In the genomic region with DNA sequence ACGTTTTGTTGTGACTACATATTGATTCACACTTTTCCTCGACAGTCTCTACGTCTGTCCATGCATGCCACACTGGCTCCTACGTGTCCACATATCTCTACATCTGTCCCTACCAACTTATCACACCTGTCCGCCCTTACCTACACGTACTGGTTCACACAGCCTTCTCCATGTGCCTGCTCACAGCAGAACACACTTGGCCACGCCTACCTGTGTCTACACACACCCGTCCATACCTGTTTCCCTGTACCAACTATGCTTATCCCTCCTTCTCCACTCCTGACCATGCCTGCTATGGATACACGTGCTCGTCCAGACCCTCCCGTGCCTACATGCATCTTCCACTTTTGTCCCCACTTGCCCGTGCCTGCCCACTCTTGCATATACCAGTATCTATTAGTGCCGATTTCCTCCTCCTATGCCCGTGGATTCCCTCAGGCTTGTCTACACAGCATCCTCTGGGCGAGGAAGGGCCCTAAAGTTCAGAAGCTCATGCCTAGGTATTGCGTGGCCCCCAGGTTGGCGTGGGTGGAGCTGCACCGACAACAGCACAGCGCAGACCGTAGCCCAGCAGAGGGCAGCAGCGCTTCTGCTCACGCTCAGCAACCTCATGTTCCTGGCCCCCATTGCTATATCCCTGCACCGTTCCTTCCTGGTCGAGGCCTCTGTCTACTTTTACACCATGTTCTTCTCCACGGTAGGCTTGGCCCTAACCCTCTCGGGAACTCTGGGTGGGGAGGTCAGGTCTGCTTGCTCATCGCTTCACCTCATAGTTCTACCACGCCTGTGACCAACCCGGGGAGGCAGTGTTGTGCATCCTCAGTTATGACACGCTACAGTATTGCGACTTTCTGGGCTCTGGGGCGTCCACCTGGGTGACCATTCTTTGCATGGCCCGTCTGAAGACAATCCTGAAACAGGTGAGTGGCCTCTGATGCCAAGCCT, we compare ENCODE assay signal across 7 mouse cellular contexts. TPM values are rescaled to one million over a fixed set of nuclear protein-coding genes. Genes with fewer than 3 reads are reported as not detected.
DNase-seq lines count a peak whose midpoint lies in the region; ATAC-seq and TF ChIP-seq lines count a peak whose summit lies in the region.

No protein-coding gene starts in this region.

- H3K4me3 ChIP-seq in C2C12 (ENCODE audit: insufficient read depth, poor library complexity, severe bottlenecking): no peak overlapping the region
- H3K4me3 ChIP-seq in forebrain, embryonic 16.5 days (replicated peaks; ENCODE audit: low read length): no peak overlapping the region
- H3K4me3 ChIP-seq in lung, embryonic 16.5 days (ENCODE audit: low read length): no peak overlapping the region

- peaks cover 11% of the 10 kb centered on the region for H3K4me1 ChIP-seq in forebrain, embryonic 16.5 days (replicated peaks; ENCODE audit: control insufficient read depth, insufficient read depth, low read length)
- peaks cover 13% of the 10 kb centered on the region for H3K4me1 ChIP-seq in lung, embryonic 16.5 days (replicated peaks; ENCODE audit: control insufficient read depth, insufficient read depth, low read length)

- peak; percentile 85 for DNase-seq in 416B (ENCODE audit: low read depth)
- peak; percentile 55 for DNase-seq in c-Kit-positive CD71-positive TER-119-negative erythroid progenitor cells, embryonic 14.5 days (ENCODE audit: low read depth)
- peak; percentile 45 to 83 for DNase-seq in kidney, postnatal 36 days
- peak; percentile 74 for DNase-seq in retina, postnatal 1 day

- H3ac ChIP-seq in C2C12 (ENCODE audit: control insufficient read depth, insufficient read length, low read depth): no peak overlapping the region

- peak; percentile 98 for TF ChIP-seq CTCF in C2C12 (IDR thresholded peaks at IDR 0.05; ENCODE audit: control insufficient read depth, insufficient read depth, insufficient read length)

- H3K27me3 ChIP-seq in C2C12 (ENCODE audit: control insufficient read depth, insufficient read depth, insufficient read length): peaks cover 27% of the 10 kb centered on the region
- H3K27me3 ChIP-seq in forebrain, embryonic 16.5 days (replicated peaks; ENCODE audit: control insufficient read depth, insufficient read depth, low read length): peaks cover 11% of the 10 kb centered on the region
- H3K27me3 ChIP-seq in lung, embryonic 16.5 days (ENCODE audit: control insufficient read depth, insufficient read depth, low read depth, low read length): peaks cover 20% of the 10 kb centered on the region

- no peaks in the 10 kb centered on the region for H3K9me3 ChIP-seq in forebrain, embryonic 16.5 days (ENCODE audit: control insufficient read depth, low read length)
- H3K9me3 ChIP-seq in lung, embryonic 16.5 days (ENCODE audit: control insufficient read depth, low read length): no peaks in the 10 kb centered on the region

- peaks cover 18% of the 10 kb centered on the region for H3K79me2 ChIP-seq in C2C12 (ENCODE audit: control insufficient read depth, insufficient read depth)

- H3K9ac ChIP-seq in forebrain, embryonic 16.5 days (replicated peaks; ENCODE audit: low read depth, low read length): no peak overlapping the region
- H3K9ac ChIP-seq in lung, embryonic 16.5 days (ENCODE audit: low read length): no peak overlapping the region

- peak; percentile 37; the same call in 1 of the 2 replicates for ATAC-seq in forebrain, embryonic 16.5 days
- peak; percentile 49 for ATAC-seq in lung, embryonic 16.5 days (ENCODE audit: low read depth)

- no peaks in the 10 kb centered on the region for H3K36me3 ChIP-seq in C2C12 (ENCODE audit: control insufficient read depth, insufficient read depth)
- H3K36me3 ChIP-seq in forebrain, embryonic 16.5 days (ENCODE audit: control insufficient read depth, insufficient read depth): no peaks in the 10 kb centered on the region
- no peaks in the 10 kb centered on the region for H3K36me3 ChIP-seq in lung, embryonic 16.5 days (ENCODE audit: control insufficient read depth, insufficient read depth, low read length)

- H3K27ac ChIP-seq in forebrain, embryonic 16.5 days (ENCODE audit: low read length): no peak overlapping the region
- H3K27ac ChIP-seq in lung, embryonic 16.5 days (ENCODE audit: low read length): no peak overlapping the region

- peaks cover 16% of the 10 kb centered on the region for H3K79me3 ChIP-seq in C2C12 (ENCODE audit: low read depth)

- WGBS in forebrain, embryonic 16.5 days: 47% methylated on average over 33 of the region's 33 CpGs
- 40% methylated on average over 33 of the region's 33 CpGs for WGBS in lung, embryonic 16.5 days

- no peak overlapping the region for H3K4me2 ChIP-seq in forebrain, embryonic 16.5 days (ENCODE audit: low read length)
- H3K4me2 ChIP-seq in lung, embryonic 16.5 days (ENCODE audit: low read depth, low read length): no peak overlapping the region

TF ChIP-seq in C2C12, 6 proteins besides CTCF, POLR2A, EP300 and RAD21:
- no peak for TF ChIP-seq MYOG (IDR thresholded peaks at IDR 0.05; ENCODE audit: control insufficient read depth, extremely low read depth, insufficient read length)
- TF ChIP-seq MAX (IDR thresholded peaks at IDR 0.05): no peak
- no peak for TF ChIP-seq FOSL1 (IDR thresholded peaks at IDR 0.05; ENCODE audit: insufficient read depth, low read length, poor library complexity, severe bottlenecking)
- TF ChIP-seq USF1 (IDR thresholded peaks at IDR 0.05; ENCODE audit: low read depth): no peak
- TF ChIP-seq CEBPB (IDR thresholded peaks at IDR 0.05; ENCODE audit: low read depth): no peak
- TF ChIP-seq MYOD1 (IDR thresholded peaks at IDR 0.05; ENCODE audit: control insufficient read depth, insufficient read length, low read depth): no peak

RNA-seq across cellular contexts. Expression of gene Mrpl28, which starts 3.3 kb away (rescaled TPM):
- 169 TPM for polyA plus RNA-seq in C2C12 (2012; fragmentation: generic; extraction: Trizol)
- polyA plus RNA-seq in forebrain, embryonic 16.5 days (2015; fragmentation: Nextera tagmentation; extraction: Ambion mirVana): 192 and 202 TPM in 2 replicates
- polyA plus RNA-seq in lung, embryonic 16.5 days (2015; fragmentation: Nextera tagmentation; extraction: Ambion mirVana): 188 and 194 TPM in 2 replicates

RNA-seq across cellular contexts. Expression of gene Tmem8, which starts 6.9 kb away (rescaled TPM):
- 1.5 TPM for polyA plus RNA-seq in C2C12 (2012; fragmentation: generic; extraction: Trizol)
- polyA plus RNA-seq in forebrain, embryonic 16.5 days (2015; fragmentation: Nextera tagmentation; extraction: Ambion mirVana): 2.0 TPM in 2 replicates
- polyA plus RNA-seq in lung, embryonic 16.5 days (2015; fragmentation: Nextera tagmentation; extraction: Ambion mirVana): 2.2 and 3.0 TPM in 2 replicates

RNA-seq across cellular contexts. Expression of gene Axin1, which starts 18.4 kb away (rescaled TPM):
- polyA plus RNA-seq in C2C12 (2012; fragmentation: generic; extraction: Trizol): 32.1 TPM
- 7.6 and 8.3 TPM in 2 replicates for polyA plus RNA-seq in forebrain, embryonic 16.5 days (2015; fragmentation: Nextera tagmentation; extraction: Ambion mirVana)
- polyA plus RNA-seq in lung, embryonic 16.5 days (2015; fragmentation: Nextera tagmentation; extraction: Ambion mirVana): 6.9 and 7.4 TPM in 2 replicates

RNA-seq across cellular contexts. Expression of gene Nme4, which starts 24.6 kb away (rescaled TPM):
- 34.0 TPM for polyA plus RNA-seq in C2C12 (2012; fragmentation: generic; extraction: Trizol)
- 27.4 and 35.3 TPM in 2 replicates for polyA plus RNA-seq in forebrain, embryonic 16.5 days (2015; fragmentation: Nextera tagmentation; extraction: Ambion mirVana)
- 68.3 and 69.7 TPM in 2 replicates for polyA plus RNA-seq in lung, embryonic 16.5 days (2015; fragmentation: Nextera tagmentation; extraction: Ambion mirVana)

RNA-seq across cellular contexts. Expression of gene Decr2, which starts 29.9 kb away (rescaled TPM):
- polyA plus RNA-seq in C2C12 (2012; fragmentation: generic; extraction: Trizol): 3.9 TPM
- 30.3 and 33.0 TPM in 2 replicates for polyA plus RNA-seq in forebrain, embryonic 16.5 days (2015; fragmentation: Nextera tagmentation; extraction: Ambion mirVana)
- 36.3 and 36.8 TPM in 2 replicates for polyA plus RNA-seq in lung, embryonic 16.5 days (2015; fragmentation: Nextera tagmentation; extraction: Ambion mirVana)
